Mouse (Mus musculus): ENCODE data around the gene Kdm1a. TPM values are rescaled to one million over a fixed set of nuclear protein-coding genes. Genes with fewer than 3 reads are reported as not detected.

Kdm1a gene
- total and polyA plus RNA-seq, 2 experiments from 2014 or later, result 51.9 to 216 TPM

GRCm38 (mm10) chr4:136562755-136563154, 39.8 kb downstream of the Kdm1a start:
- H3K9me3 ChIP-seq (ENCODE audit: low read length), result no peaks in the 10 kb centered on the region
- H3K4me1 ChIP-seq (ENCODE audit: insufficient read depth), result no peaks in the 10 kb centered on the region
- 55% methylated on average over 6 of the region's 6 CpGs for WGBS
- ATAC-seq, result no peak
- no peaks in the 10 kb centered on the region for H3K27me3 ChIP-seq (ENCODE audit: insufficient read depth, low read length)
- H3K36me3 ChIP-seq (ENCODE audit: insufficient read depth), result peaks cover 62% of the 10 kb centered on the region
- no peak overlapping the region for H3K4me3 ChIP-seq (ENCODE audit: low read depth, low read length)
- no peak for DNase-seq
- H3K27ac ChIP-seq (ENCODE audit: low read depth, low read length), result no peak overlapping the region
- no peak for TF ChIP-seq CTCF (IDR thresholded peaks at IDR 0.05; ENCODE audit: low read depth)
- no peak overlapping the region for H3K9ac ChIP-seq
- no peak overlapping the region for H3K4me2 ChIP-seq (ENCODE audit: low read depth)

- no peak for DNase-seq
- H3K36me3 ChIP-seq (ENCODE audit: insufficient read depth), result peaks cover 69% of the 10 kb centered on the region
These were observed 42.1 kb downstream of the Kdm1a start for GRCm38 (mm10) chr4:136560270-136560991.

GRCm38 (mm10) chr4:136559690-136560089, 42.8 kb downstream of the Kdm1a start:
- Histone ChIP-seq H3K27ac (ENCODE audit: low read depth, low read length) (no peak overlapping the region), H3K9me3 (ENCODE audit: low read length) (no peaks in the 10 kb centered on the region), H3K9ac (no peak overlapping the region), H3K4me2 (ENCODE audit: low read depth) (no peak overlapping the region), H3K36me3 (ENCODE audit: insufficient read depth) (peaks cover 67% of the 10 kb centered on the region), H3K4me1 (ENCODE audit: insufficient read depth) (no peaks in the 10 kb centered on the region), H3K4me3 (ENCODE audit: low read depth, low read length) (no peak overlapping the region), H3K27me3 (ENCODE audit: insufficient read depth, low read length) (no peaks in the 10 kb centered on the region)
- WGBS, result 88% methylated on average over 2 of the region's 2 CpGs
- ATAC-seq, result no peak
- no peak for TF ChIP-seq CTCF (IDR thresholded peaks at IDR 0.05; ENCODE audit: low read depth)
- no peak for DNase-seq

More at GRCm38 (mm10) chr4:136560270-136560991, 42.1 kb downstream of the Kdm1a start:
- Histone ChIP-seq H3K4me3 (ENCODE audit: low read depth, low read length) (no peak overlapping the region), H3K27ac (ENCODE audit: low read depth, low read length) (no peak overlapping the region), H3K9ac (no peak overlapping the region), H3K4me2 (ENCODE audit: low read depth) (no peak overlapping the region), H3K27me3 (ENCODE audit: insufficient read depth, low read length) (no peaks in the 10 kb centered on the region), H3K4me1 (ENCODE audit: insufficient read depth) (no peaks in the 10 kb centered on the region), H3K9me3 (ENCODE audit: low read length) (no peaks in the 10 kb centered on the region)
- no peak for TF ChIP-seq CTCF (IDR thresholded peaks at IDR 0.05; ENCODE audit: low read depth)
- no peak for ATAC-seq
- 85% methylated on average over 8 of the region's 8 CpGs for WGBS

GRCm38 (mm10) chr4:136557638-136558037, 44.9 kb downstream of the Kdm1a start:
- Histone ChIP-seq H3K9ac (no peak overlapping the region), H3K27me3 (ENCODE audit: insufficient read depth, low read length) (no peaks in the 10 kb centered on the region), H3K4me1 (ENCODE audit: insufficient read depth) (no peaks in the 10 kb centered on the region), H3K4me2 (ENCODE audit: low read depth) (no peak overlapping the region), H3K36me3 (ENCODE audit: insufficient read depth) (peaks cover 73% of the 10 kb centered on the region), H3K9me3 (ENCODE audit: low read length) (no peaks in the 10 kb centered on the region), H3K4me3 (ENCODE audit: low read depth, low read length) (no peak overlapping the region), H3K27ac (ENCODE audit: low read depth, low read length) (no peak overlapping the region)
- no peak for ATAC-seq
- DNase-seq, result no peak
- 89% methylated on average over 2 of the region's 2 CpGs for WGBS
- no peak for TF ChIP-seq CTCF (IDR thresholded peaks at IDR 0.05; ENCODE audit: low read depth)

- 50% methylated on average over 1 of the region's 1 CpGs for WGBS
- DNase-seq, result no peak
- H3K36me3 ChIP-seq (ENCODE audit: insufficient read depth), result peaks cover 79% of the 10 kb centered on the region
These were observed 49.4 kb downstream of the Kdm1a start for GRCm38 (mm10) chr4:136553108-136553507.

GRCm38 (mm10) chr4:136548381-136548801, 54.1 kb downstream of the Kdm1a start:
- Histone ChIP-seq H3K27ac (ENCODE audit: low read depth, low read length) (no peak overlapping the region), H3K4me3 (ENCODE audit: low read depth, low read length) (no peak overlapping the region), H3K27me3 (ENCODE audit: insufficient read depth, low read length) (no peaks in the 10 kb centered on the region), H3K9me3 (ENCODE audit: low read length) (no peaks in the 10 kb centered on the region), H3K4me2 (ENCODE audit: low read depth) (no peak overlapping the region), H3K9ac (no peak overlapping the region), H3K36me3 (ENCODE audit: insufficient read depth) (peaks cover 67% of the 10 kb centered on the region), H3K4me1 (ENCODE audit: insufficient read depth) (no peaks in the 10 kb centered on the region)
- no peak for TF ChIP-seq CTCF (IDR thresholded peaks at IDR 0.05; ENCODE audit: low read depth)
- DNase-seq (peak; percentile 52), ATAC-seq (peak; percentile 63)
- WGBS, result 10% methylated on average over 1 of the region's 1 CpGs

More at GRCm38 (mm10) chr4:136553108-136553507, 49.4 kb downstream of the Kdm1a start:
- no peak overlapping the region for H3K4me3 ChIP-seq (ENCODE audit: low read depth, low read length)
- no peak overlapping the region for H3K4me2 ChIP-seq (ENCODE audit: low read depth)
- no peaks in the 10 kb centered on the region for H3K9me3 ChIP-seq (ENCODE audit: low read length)
- no peaks in the 10 kb centered on the region for H3K27me3 ChIP-seq (ENCODE audit: insufficient read depth, low read length)
- H3K27ac ChIP-seq (ENCODE audit: low read depth, low read length), result no peak overlapping the region
- no peak overlapping the region for H3K9ac ChIP-seq
- ATAC-seq, result no peak
- no peaks in the 10 kb centered on the region for H3K4me1 ChIP-seq (ENCODE audit: insufficient read depth)
- no peak for TF ChIP-seq CTCF (IDR thresholded peaks at IDR 0.05; ENCODE audit: low read depth)

- 53% methylated on average over 1 of the region's 1 CpGs for WGBS
- DNase-seq, result no peak
- H3K4me2 ChIP-seq (ENCODE audit: low read depth), result no peak overlapping the region
- no peaks in the 10 kb centered on the region for H3K27me3 ChIP-seq (ENCODE audit: insufficient read depth, low read length)
- H3K36me3 ChIP-seq (ENCODE audit: insufficient read depth), result peaks cover 68% of the 10 kb centered on the region
- H3K9me3 ChIP-seq (ENCODE audit: low read length), result no peaks in the 10 kb centered on the region
- H3K4me1 ChIP-seq (ENCODE audit: insufficient read depth), result no peaks in the 10 kb centered on the region
- no peak overlapping the region for H3K9ac ChIP-seq
- ATAC-seq, result no peak
- TF ChIP-seq CTCF (IDR thresholded peaks at IDR 0.05; ENCODE audit: low read depth), result no peak
- no peak overlapping the region for H3K4me3 ChIP-seq (ENCODE audit: low read depth, low read length)
- H3K27ac ChIP-seq (ENCODE audit: low read depth, low read length), result 0 out of 2 replicates have a peak overlapping the region, but pooled peaks have one; percentile 11
These were observed 54.8 kb downstream of the Kdm1a start for GRCm38 (mm10) chr4:136547721-136548120.

Data from forebrain, postnatal 0 days (tissue).